Mouse (Mus musculus): ENCODE measurements around the gene Spata1. TPM values are rescaled to one million over a fixed set of nuclear protein-coding genes. Genes with fewer than 3 reads are reported as not detected.

The Spata1 gene
- polyA plus RNA-seq, 2 experiments, result 0.65 to 0.93 TPM

- H3K9ac ChIP-seq (replicated peaks), result no peak overlapping the region
Observed at GRCm38 (mm10) chr3:146418901-146419300, 80.7 kb downstream of the Spata1 start.

GRCm38 (mm10) chr3:146417873-146418272 is 81.7 kb downstream of the Spata1 start:
- no peak overlapping the region for H3K4me3 ChIP-seq (ENCODE audit: insufficient read depth in 1 of 2, low read depth in 2 of 2, low read length in 2 of 2)

More at GRCm38 (mm10) chr3:146418901-146419300, 80.7 kb downstream of the Spata1 start:
- H3K4me2 ChIP-seq (ENCODE audit: low read depth), result no peak overlapping the region
- no peaks in the 10 kb centered on the region for H3K9me3 ChIP-seq (ENCODE audit: control insufficient read depth, low read length)
- no peaks in the 10 kb centered on the region for H3K27me3 ChIP-seq (ENCODE audit: control insufficient read depth, insufficient read depth, low read length)
- H3K27ac ChIP-seq, result no peak overlapping the region
- no peak overlapping the region for H3K4me3 ChIP-seq (ENCODE audit: insufficient read depth in 1 of 2, low read depth in 2 of 2, low read length in 2 of 2)
- DNase-seq (ENCODE audit: low read depth in 3 of 3, low spot score in 3 of 3) (no peak), ATAC-seq (ENCODE audit: insufficient read depth) (no peak)
- TF ChIP-seq CTCF (IDR thresholded peaks at IDR 0.05; ENCODE audit: low read depth), result no peak
- no peak for TF ChIP-seq EP300 (IDR thresholded peaks at IDR 0.05; ENCODE audit: low read depth)
- WGBS (ENCODE audit: insufficient replicate concordance), result 39% methylated on average over 7 of the region's 7 CpGs
- H3K36me3 ChIP-seq (replicated peaks; ENCODE audit: control insufficient read depth, insufficient read depth, low read depth), result peaks cover 91% of the 10 kb centered on the region
- H3K4me1 ChIP-seq (replicated peaks; ENCODE audit: control insufficient read depth in 2 of 2, insufficient read depth in 2 of 2, low read length in 1 of 2), result peaks cover 0 to 2% of the 10 kb centered on the region in 2 experiments; a peak in 1 of 4 replicates

DNA sequence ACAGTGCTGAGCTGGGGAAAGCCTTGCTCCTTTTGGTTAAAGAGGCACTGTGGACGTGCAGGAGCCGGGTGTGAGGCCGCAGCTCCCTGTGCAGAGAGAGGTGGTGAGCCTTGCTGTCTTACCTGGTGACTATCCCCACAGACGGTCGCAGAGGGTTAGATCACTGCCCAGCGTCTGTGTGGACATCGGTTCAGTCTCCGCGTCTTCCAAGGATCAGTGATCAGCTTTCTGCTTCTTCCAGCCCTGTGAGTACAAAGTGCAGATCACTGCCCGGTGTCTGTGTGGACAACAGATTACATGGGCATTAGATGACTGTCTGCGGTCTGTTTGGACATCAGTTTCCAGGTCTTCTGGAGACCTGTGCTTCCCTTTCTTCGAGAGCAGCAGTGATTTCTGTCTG is 85.0 kb downstream of the Spata1 start:
- Histone ChIP-seq H3K36me3 (replicated peaks; ENCODE audit: control insufficient read depth, insufficient read depth, low read depth) (peaks cover 59% of the 10 kb centered on the region), H3K4me1 (replicated peaks; ENCODE audit: control insufficient read depth in 2 of 2, insufficient read depth in 2 of 2, low read length in 1 of 2) (peaks cover 23 to 34% of the 10 kb centered on the region in 2 experiments), H3K27me3 (ENCODE audit: control insufficient read depth, insufficient read depth, low read length) (no peaks in the 10 kb centered on the region), H3K4me2 (ENCODE audit: low read depth) (no peak overlapping the region), H3K4me3 (ENCODE audit: insufficient read depth in 1 of 2, low read depth in 2 of 2, low read length in 2 of 2) (no peak overlapping the region), H3K9me3 (ENCODE audit: control insufficient read depth, low read length) (no peaks in the 10 kb centered on the region), H3K9ac (replicated peaks) (no peak overlapping the region), H3K27ac (no peak overlapping the region)
- 93% methylated on average over 12 of the region's 12 CpGs for WGBS (ENCODE audit: insufficient replicate concordance)
- DNase-seq (ENCODE audit: low read depth in 3 of 3, low spot score in 3 of 3) (no peak), ATAC-seq (ENCODE audit: insufficient read depth) (no peak)
- TF ChIP-seq CTCF (IDR thresholded peaks at IDR 0.05; ENCODE audit: low read depth) (no peak), EP300 (IDR thresholded peaks at IDR 0.05; ENCODE audit: low read depth) (no peak)

More at GRCm38 (mm10) chr3:146417873-146418272, 81.7 kb downstream of the Spata1 start:
- no peaks in the 10 kb centered on the region for H3K9me3 ChIP-seq (ENCODE audit: control insufficient read depth, low read length)
- ATAC-seq (ENCODE audit: insufficient read depth), result no peak
- 87% methylated on average over 8 of the region's 8 CpGs for WGBS (ENCODE audit: insufficient replicate concordance)
- H3K27ac ChIP-seq, result no peak overlapping the region
- no peaks in the 10 kb centered on the region for H3K27me3 ChIP-seq (ENCODE audit: control insufficient read depth, insufficient read depth, low read length)
- no peak for DNase-seq (ENCODE audit: low read depth in 3 of 3, low spot score in 3 of 3)
- H3K4me2 ChIP-seq (ENCODE audit: low read depth), result no peak overlapping the region
- no peak for TF ChIP-seq CTCF (IDR thresholded peaks at IDR 0.05; ENCODE audit: low read depth)
- no peak for TF ChIP-seq EP300 (IDR thresholded peaks at IDR 0.05; ENCODE audit: low read depth)
- peaks cover 85% of the 10 kb centered on the region for H3K36me3 ChIP-seq (replicated peaks; ENCODE audit: control insufficient read depth, insufficient read depth, low read depth)
- H3K4me1 ChIP-seq (replicated peaks; ENCODE audit: control insufficient read depth in 2 of 2, insufficient read depth in 2 of 2, low read length in 1 of 2), result peaks cover 0 to 7% of the 10 kb centered on the region in 2 experiments; a peak in 1 of 4 replicates
- no peak overlapping the region for H3K9ac ChIP-seq (replicated peaks)

- Histone ChIP-seq H3K36me3 (replicated peaks; ENCODE audit: control insufficient read depth, insufficient read depth, low read depth) (peaks cover 56% of the 10 kb centered on the region), H3K27ac (no peak overlapping the region), H3K9me3 (ENCODE audit: control insufficient read depth, low read length) (no peaks in the 10 kb centered on the region), H3K9ac (replicated peaks) (no peak overlapping the region), H3K4me3 (ENCODE audit: insufficient read depth in 1 of 2, low read depth in 2 of 2, low read length in 2 of 2) (no peak overlapping the region), H3K4me2 (ENCODE audit: low read depth) (no peak overlapping the region), H3K4me1 (replicated peaks; ENCODE audit: control insufficient read depth in 2 of 2, insufficient read depth in 2 of 2, low read length in 1 of 2) (peaks cover 28 to 38% of the 10 kb centered on the region in 2 experiments), H3K27me3 (ENCODE audit: control insufficient read depth, insufficient read depth, low read length) (no peaks in the 10 kb centered on the region)
- DNase-seq (ENCODE audit: low read depth in 3 of 3, low spot score in 3 of 3) (no peak), ATAC-seq (ENCODE audit: insufficient read depth) (no peak)
- 85% methylated on average over 4 of the region's 4 CpGs for WGBS (ENCODE audit: insufficient replicate concordance)
- TF ChIP-seq CTCF (IDR thresholded peaks at IDR 0.05; ENCODE audit: low read depth), result no peak
- TF ChIP-seq EP300 (IDR thresholded peaks at IDR 0.05; ENCODE audit: low read depth), result no peak
Observed at GRCm38 (mm10) chr3:146413992-146414391, 85.6 kb downstream of the Spata1 start.

DNA sequence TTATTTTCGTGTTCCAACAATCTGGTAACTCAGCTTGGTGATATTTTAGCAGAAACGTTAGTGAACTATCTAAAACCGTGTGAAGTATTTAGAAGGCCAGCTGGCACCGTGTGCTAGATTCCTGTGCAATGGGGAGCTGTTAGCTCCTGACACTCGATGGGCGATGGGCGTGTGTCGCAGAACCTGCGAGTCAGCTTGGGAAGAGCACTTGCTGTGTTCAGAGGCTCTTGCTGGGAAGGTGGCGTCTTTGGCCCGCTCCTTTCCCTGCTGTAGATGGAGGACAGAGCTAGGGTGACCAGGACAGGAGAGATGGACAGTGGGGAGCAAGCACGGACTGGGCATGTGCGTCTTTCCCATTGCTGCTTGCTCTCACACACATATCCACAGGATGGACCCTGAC is 86.5 kb downstream of the Spata1 start:
- TF ChIP-seq CTCF (IDR thresholded peaks at IDR 0.05; ENCODE audit: low read depth) (no peak), EP300 (IDR thresholded peaks at IDR 0.05; ENCODE audit: low read depth) (no peak)
- 88% methylated on average over 13 of the region's 13 CpGs for WGBS (ENCODE audit: insufficient replicate concordance)
- Histone ChIP-seq H3K9ac (replicated peaks) (no peak overlapping the region), H3K9me3 (ENCODE audit: control insufficient read depth, low read length) (no peaks in the 10 kb centered on the region), H3K36me3 (replicated peaks; ENCODE audit: control insufficient read depth, insufficient read depth, low read depth) (peaks cover 57% of the 10 kb centered on the region), H3K27me3 (ENCODE audit: control insufficient read depth, insufficient read depth, low read length) (no peaks in the 10 kb centered on the region), H3K27ac (no peak overlapping the region), H3K4me3 (ENCODE audit: insufficient read depth in 1 of 2, low read depth in 2 of 2, low read length in 2 of 2) (no peak overlapping the region), H3K4me1 (replicated peaks; ENCODE audit: control insufficient read depth in 2 of 2, insufficient read depth in 2 of 2, low read length in 1 of 2) (peaks cover 37 to 47% of the 10 kb centered on the region in 2 experiments), H3K4me2 (ENCODE audit: low read depth) (no peak overlapping the region)
- no peak for ATAC-seq (ENCODE audit: insufficient read depth)
- DNase-seq (ENCODE audit: low read depth in 3 of 3, low spot score in 3 of 3), result no peak
